Mouse (Mus musculus) kidney, embryonic 14.5 days (tissue): Measurements from ENCODE around the gene Aox1. TPM values are rescaled to one million over a fixed set of nuclear protein-coding genes. Genes with fewer than 3 reads are reported as not detected.

Experiments used
- ATAC-seq: fragments of 200-750 bp; cut with Nextera tagmentation; 2 replicates; pipeline ENCODE4 v1.8.0; 2017; ENCODE audit warnings: moderate number of reproducible peaks, mild to moderate bottlenecking, moderate TSS enrichment, moderate library complexity; ENCODE audit not compliant: low FRiP score, low TSS enrichment
- H3K27ac ChIP-seq: fragments of 300-500 bp; sonication (generic); 2 replicates; pipeline ENCODE4 v1.5.1; 2014; ENCODE audit warnings: low read depth, mild to moderate bottlenecking, low read length, moderate library complexity, mixed read lengths
- H3K27me3 ChIP-seq: fragments of 300-500 bp; sonication (generic); 2 replicates; pipeline ENCODE4 v1.6.1; 2014; ENCODE audit warnings: mild to moderate bottlenecking, low read length; ENCODE audit not compliant: control insufficient read depth, insufficient read depth
- H3K36me3 ChIP-seq: fragments of 300-500 bp; sonication (generic); 2 replicates; pipeline ENCODE4 v1.6.1; 2014; ENCODE audit warnings: low read length, mixed read lengths; ENCODE audit not compliant: control insufficient read depth, insufficient read depth
- H3K4me1 ChIP-seq: fragments of 300-500 bp; sonication (generic); 2 replicates; pipeline ENCODE4 v1.6.1; 2014; ENCODE audit warnings: low read length, mixed read lengths; ENCODE audit not compliant: control insufficient read depth, insufficient read depth
- H3K4me2 ChIP-seq: fragments of 300-500 bp; sonication (generic); replicated peaks from 2 replicates; pipeline ENCODE4 v1.6.1; 2014; ENCODE audit warnings: low read depth, mild to moderate bottlenecking, low read length
- H3K4me3 ChIP-seq: fragments of 300-500 bp; sonication (generic); 2 replicates; pipeline ENCODE4 v1.5.1; 2014; ENCODE audit warnings: mild to moderate bottlenecking, low read length
- H3K9ac ChIP-seq: fragments of 300-500 bp; sonication (generic); 2 replicates; pipeline ENCODE4 v1.6.1; 2014; ENCODE audit warnings: low read depth, mild to moderate bottlenecking, low read length, moderate library complexity
- H3K9me3 ChIP-seq: fragments of 300-500 bp; sonication (generic); 2 replicates; pipeline ENCODE4 v1.6.1; 2016; ENCODE audit warnings: low read length; ENCODE audit not compliant: control insufficient read depth
- WGBS: fragments of 180-500 bp; shearing (Covaris S2); extraction: QIAGEN DNeasy Blood & Tissue Kit; methylation state at CpG from one replicate; pipeline ENCODE4 v1.1.7; 2014; 5-methylcytosine and 5-hydroxymethylcytosine counted together
- polyA plus RNA-seq: library from polyadenylated mRNA; unstranded; fragments of >200 nt; fragmentation: Nextera tagmentation; extraction: Ambion mirVana; gene quantifications from 2 replicates; pipeline ENCODE4 v1.2.1, GENCODE M21; 2014

The Aox1 gene
- polyA plus RNA-seq, 1 experiment from 2014 or later: 0.23 TPM

- WGBS: 74% methylated on average over 13 of the region's 13 CpGs
- peak; percentile 24; the same call in 1 of the 2 replicates for ATAC-seq
- Histone ChIP-seq H3K4me2 (no peak overlapping the region), H3K4me3 (no peak overlapping the region), H3K9me3 (no peaks in the 10 kb centered on the region), H3K36me3 (no peaks in the 10 kb centered on the region), H3K4me1 (0 out of 2 replicates have a peak, but pooled peaks cover 4% of the 10 kb centered on the region), H3K27me3 (no peaks in the 10 kb centered on the region), H3K9ac (no peak overlapping the region), H3K27ac (no peak overlapping the region)
Measured at GRCm38 (mm10) chr1:58056074-58056807, 26.5 kb downstream of the Aox1 start.

DNA sequence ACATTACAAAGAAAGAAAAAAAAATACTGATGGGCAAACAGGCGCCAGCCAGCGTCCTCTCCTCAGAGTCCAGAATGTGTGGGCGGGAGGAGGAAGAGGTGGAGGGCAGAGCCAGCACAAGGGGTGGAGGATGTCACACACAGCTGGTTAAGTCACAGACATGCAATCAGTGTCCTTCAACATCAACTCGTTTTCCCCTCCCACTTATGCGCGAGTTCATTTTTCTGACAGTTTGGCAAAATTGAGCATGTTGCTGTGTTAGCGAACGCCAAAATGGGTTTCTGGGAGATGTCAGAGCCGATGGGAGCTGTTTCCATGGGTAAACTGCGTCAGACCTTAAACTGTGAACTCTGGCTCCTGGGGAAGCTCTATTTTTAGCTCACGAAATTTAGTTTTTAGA, 27.2 kb downstream of the Aox1 start:
- no peaks in the 10 kb centered on the region for H3K9me3 ChIP-seq
- no peak overlapping the region for H3K27ac ChIP-seq
- H3K4me2 ChIP-seq: no peak overlapping the region; the same call in 1 of the 2 replicates
- no peak for ATAC-seq
- no peak overlapping the region for H3K9ac ChIP-seq
- H3K4me1 ChIP-seq: 0 out of 2 replicates have a peak, but pooled peaks cover 4% of the 10 kb centered on the region
- no peak overlapping the region for H3K4me3 ChIP-seq
- no peaks in the 10 kb centered on the region for H3K27me3 ChIP-seq
- H3K36me3 ChIP-seq: no peaks in the 10 kb centered on the region
- WGBS: 59% methylated on average over 11 of the region's 11 CpGs

GRCm38 (mm10) chr1:58058846-58059245, 29.1 kb downstream of the Aox1 start:
- Histone ChIP-seq H3K9me3 (no peaks in the 10 kb centered on the region), H3K27ac (no peak overlapping the region), H3K9ac (no peak overlapping the region), H3K4me3 (no peak overlapping the region), H3K27me3 (no peaks in the 10 kb centered on the region), H3K4me1 (0 out of 2 replicates have a peak, but pooled peaks cover 4% of the 10 kb centered on the region), H3K36me3 (no peaks in the 10 kb centered on the region), H3K4me2 (no peak overlapping the region)
- WGBS: 87% methylated on average over 4 of the region's 4 CpGs
- ATAC-seq: no peak

DNA sequence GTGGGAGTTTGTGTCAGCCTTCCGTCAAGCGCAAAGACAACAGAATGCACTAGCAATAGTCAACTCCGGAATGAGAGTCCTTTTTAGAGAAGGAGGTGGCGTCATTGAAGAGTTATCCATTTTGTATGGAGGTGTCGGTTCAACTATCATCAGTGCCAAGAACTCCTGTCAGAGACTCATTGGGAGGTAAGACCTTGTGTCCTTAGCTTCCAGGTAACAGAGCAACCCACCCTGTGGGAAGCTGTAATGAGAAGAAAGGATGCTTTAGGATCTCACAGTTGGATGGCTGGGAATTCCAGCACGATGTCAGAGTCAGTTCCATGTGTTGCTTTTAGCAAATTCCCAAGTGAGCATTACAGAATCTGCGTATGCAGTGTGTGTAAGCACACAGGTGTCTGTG, 32.4 kb downstream of the Aox1 start:
- H3K4me2 ChIP-seq: no peak overlapping the region
- no peak overlapping the region for H3K27ac ChIP-seq
- ATAC-seq: no peak
- H3K27me3 ChIP-seq: no peaks in the 10 kb centered on the region
- no peak overlapping the region for H3K4me3 ChIP-seq
- no peaks in the 10 kb centered on the region for H3K4me1 ChIP-seq
- 92% methylated on average over 7 of the region's 7 CpGs for WGBS
- H3K36me3 ChIP-seq: no peaks in the 10 kb centered on the region
- no peaks in the 10 kb centered on the region for H3K9me3 ChIP-seq
- no peak overlapping the region for H3K9ac ChIP-seq

- Histone ChIP-seq H3K9me3 (no peaks in the 10 kb centered on the region), H3K4me1 (no peaks in the 10 kb centered on the region), H3K9ac (no peak overlapping the region), H3K27ac (no peak overlapping the region), H3K36me3 (no peaks in the 10 kb centered on the region), H3K27me3 (no peaks in the 10 kb centered on the region), H3K4me2 (no peak overlapping the region), H3K4me3 (no peak overlapping the region)
- ATAC-seq: no peak
- 80% methylated on average over 5 of the region's 5 CpGs for WGBS
Measured at GRCm38 (mm10) chr1:58065151-58065550, 35.4 kb downstream of the Aox1 start.

- no peak overlapping the region for H3K9ac ChIP-seq
- H3K27me3 ChIP-seq: no peaks in the 10 kb centered on the region
- H3K4me2 ChIP-seq: no peak overlapping the region
- no peaks in the 10 kb centered on the region for H3K9me3 ChIP-seq
- no peaks in the 10 kb centered on the region for H3K36me3 ChIP-seq
- no peaks in the 10 kb centered on the region for H3K4me1 ChIP-seq
- no peak for ATAC-seq
- 70% methylated on average over 3 of the region's 3 CpGs for WGBS
- no peak overlapping the region for H3K4me3 ChIP-seq
- no peak overlapping the region for H3K27ac ChIP-seq
Measured at GRCm38 (mm10) chr1:58065606-58066005, 35.9 kb downstream of the Aox1 start.

- Histone ChIP-seq H3K4me2 (no peak overlapping the region), H3K27ac (no peak overlapping the region), H3K27me3 (no peaks in the 10 kb centered on the region), H3K4me3 (no peak overlapping the region), H3K9me3 (no peaks in the 10 kb centered on the region), H3K4me1 (no peaks in the 10 kb centered on the region), H3K9ac (no peak overlapping the region), H3K36me3 (no peaks in the 10 kb centered on the region)
- no peak for ATAC-seq
- 82% methylated on average over 6 of the region's 6 CpGs for WGBS
Measured at GRCm38 (mm10) chr1:58069181-58069580, 39.5 kb downstream of the Aox1 start.

- ATAC-seq: no peak
- WGBS: 95% methylated on average over 11 of the region's 11 CpGs
Measured at GRCm38 (mm10) chr1:58070091-58070490, 40.4 kb downstream of the Aox1 start.

GRCm38 (mm10) chr1:58071006-58071405, 41.3 kb downstream of the Aox1 start:
- Histone ChIP-seq H3K36me3 (no peaks in the 10 kb centered on the region), H3K27ac (no peak overlapping the region), H3K27me3 (no peaks in the 10 kb centered on the region), H3K4me1 (no peaks in the 10 kb centered on the region), H3K9ac (no peak overlapping the region), H3K4me3 (no peak overlapping the region), H3K4me2 (no peak overlapping the region), H3K9me3 (no peaks in the 10 kb centered on the region)
- 88% methylated on average over 9 of the region's 9 CpGs for WGBS
- ATAC-seq: no peak

More at GRCm38 (mm10) chr1:58070091-58070490, 40.4 kb downstream of the Aox1 start:
- Histone ChIP-seq H3K9me3 (no peaks in the 10 kb centered on the region), H3K27ac (no peak overlapping the region), H3K27me3 (no peaks in the 10 kb centered on the region), H3K4me2 (no peak overlapping the region), H3K4me3 (no peak overlapping the region), H3K9ac (no peak overlapping the region), H3K36me3 (no peaks in the 10 kb centered on the region), H3K4me1 (no peaks in the 10 kb centered on the region)
